Mouse (Mus musculus) natural killer cell, adult 2 months (primary cell): ENCODE measurements around the gene Pard3.

Experiments used
- DNase-seq, 2 experiments: peaks; one replicate each; pipeline ENCODE4 v3.0.0; 2022; ENCODE audit warnings: low spot score in 2 of 2

Gene Pard3

DNA sequence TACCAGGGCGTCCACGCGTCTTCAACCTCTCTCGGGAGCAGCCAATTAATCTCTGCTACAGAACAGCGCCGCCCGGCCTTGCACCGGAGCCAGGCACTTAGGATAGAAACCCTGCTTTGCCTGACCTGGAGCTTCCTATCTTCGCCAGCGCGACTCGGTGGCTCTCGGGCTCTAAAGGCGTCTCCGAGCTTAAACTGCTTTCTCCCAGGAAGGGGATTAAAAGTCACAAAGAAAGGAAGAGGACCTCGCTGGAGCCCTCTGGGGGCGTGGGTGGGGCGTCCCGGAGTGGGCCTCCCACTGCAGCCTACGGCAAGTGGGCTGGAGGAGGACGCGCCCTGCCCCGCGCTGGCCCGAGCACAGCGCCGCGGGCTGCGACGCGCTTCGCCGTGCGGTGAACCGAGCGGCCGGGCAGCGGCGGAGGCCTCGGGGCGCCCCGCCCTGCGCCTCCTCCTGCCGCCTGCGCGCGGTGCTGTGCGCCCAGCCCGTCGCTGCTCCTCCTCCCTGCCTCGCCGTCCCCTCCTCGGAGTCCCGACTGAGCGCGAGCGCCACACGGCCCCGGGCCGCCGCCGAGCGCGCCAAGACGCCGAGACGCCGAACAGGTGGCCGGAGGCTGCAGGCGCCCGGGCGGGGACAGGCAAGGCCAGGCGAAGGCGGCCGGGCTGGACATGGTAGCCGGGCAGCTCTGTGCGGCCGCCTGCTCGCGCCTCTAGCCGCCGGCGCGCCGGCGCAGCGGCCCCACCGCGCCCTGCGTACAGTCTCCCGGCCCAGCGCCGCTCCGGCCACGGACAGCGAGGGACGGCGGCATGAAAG, at the start of gene Pard3:
Gene Pard3 (plus strand): TSS at position 343 of the 810 bp plus-strand sequence.
- DNase-seq, result no peak

GRCm38 (mm10) chr8:127021830-127022229, 41.9 kb upstream of the Pard3 start:
- DNase-seq, result no peak

DNA sequence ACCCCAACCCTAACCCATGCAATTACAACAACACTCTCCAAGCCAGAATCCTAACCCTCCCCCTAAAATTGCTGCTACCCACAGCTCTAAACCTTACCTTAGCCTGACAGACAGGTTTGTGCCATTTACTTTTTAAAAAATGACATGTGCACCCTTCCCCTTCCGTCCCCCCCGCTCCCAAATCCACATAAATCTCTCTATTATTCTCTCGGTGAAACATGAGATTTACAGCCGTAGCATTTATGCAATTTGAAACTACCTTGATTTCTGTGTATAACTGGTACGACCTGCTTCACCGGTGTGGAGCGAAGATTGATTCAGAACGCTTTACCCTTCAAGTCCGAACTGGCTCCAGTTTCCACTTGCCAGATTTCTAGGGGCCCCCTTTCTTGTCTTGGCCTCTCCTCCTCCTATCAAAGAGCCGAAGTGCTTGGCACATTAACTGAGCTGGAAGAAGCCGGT, 38.4 kb upstream of the Pard3 start:
- DNase-seq, result no peak

DNA sequence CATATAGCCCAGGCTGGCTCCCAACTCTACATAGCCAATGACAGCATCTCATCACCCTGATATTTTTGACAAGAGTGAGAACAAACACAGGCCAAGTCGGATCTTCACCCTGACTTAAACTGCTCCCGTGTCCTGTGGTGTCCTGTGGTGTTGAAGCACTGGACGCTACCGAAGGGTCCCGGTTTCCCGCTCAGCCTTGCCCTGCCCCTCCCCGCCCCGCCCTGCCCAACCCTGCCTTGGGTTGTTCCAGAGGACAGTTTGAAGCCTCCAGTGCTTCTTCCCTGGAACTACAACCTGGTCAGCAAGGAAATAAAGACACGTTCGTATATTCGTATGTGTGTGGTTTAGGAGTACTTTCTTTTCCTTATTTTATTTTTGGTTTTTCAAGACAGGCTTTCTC, 37.9 kb upstream of the Pard3 start:
- DNase-seq, result no peak

DNA sequence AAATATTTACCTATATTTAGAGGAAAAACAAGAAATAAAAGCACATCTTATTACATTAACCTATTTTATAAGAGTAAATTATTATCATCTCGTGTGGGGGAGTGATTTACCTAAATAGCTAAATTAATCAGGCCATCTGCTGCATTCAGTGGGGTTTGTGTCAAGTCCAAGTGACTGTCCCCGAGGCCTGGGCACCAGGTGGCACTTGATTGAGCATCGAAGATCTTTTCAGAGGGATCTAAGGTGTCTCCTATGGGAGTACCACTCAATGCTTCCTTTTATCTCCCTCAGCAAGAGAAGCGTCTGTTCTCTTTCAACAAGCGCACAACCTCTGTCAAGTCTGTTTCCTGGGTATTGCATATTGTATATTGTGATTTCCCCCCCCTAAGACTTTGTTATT, 32.2 kb upstream of the Pard3 start:
- no peak for DNase-seq

DNA sequence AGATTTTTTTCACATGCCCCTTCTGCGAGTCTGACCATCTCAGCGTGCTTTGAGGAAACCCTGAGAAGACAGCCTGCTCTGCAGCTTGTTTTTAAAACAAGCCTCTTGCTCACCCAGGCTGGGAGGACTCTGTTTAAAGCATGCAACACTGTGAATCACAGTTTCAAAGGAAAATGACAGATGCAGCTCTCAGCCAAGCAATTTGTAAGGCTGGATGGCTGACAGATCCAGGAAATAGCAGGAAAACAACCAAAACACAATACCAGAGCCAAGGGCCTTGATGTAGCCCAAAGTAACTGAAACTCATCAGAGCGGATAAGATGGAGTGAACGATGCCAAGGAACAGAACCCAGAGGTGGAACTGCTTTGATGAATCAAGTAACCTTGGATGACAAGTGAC, 24.8 kb upstream of the Pard3 start:
- no peak for DNase-seq

DNA sequence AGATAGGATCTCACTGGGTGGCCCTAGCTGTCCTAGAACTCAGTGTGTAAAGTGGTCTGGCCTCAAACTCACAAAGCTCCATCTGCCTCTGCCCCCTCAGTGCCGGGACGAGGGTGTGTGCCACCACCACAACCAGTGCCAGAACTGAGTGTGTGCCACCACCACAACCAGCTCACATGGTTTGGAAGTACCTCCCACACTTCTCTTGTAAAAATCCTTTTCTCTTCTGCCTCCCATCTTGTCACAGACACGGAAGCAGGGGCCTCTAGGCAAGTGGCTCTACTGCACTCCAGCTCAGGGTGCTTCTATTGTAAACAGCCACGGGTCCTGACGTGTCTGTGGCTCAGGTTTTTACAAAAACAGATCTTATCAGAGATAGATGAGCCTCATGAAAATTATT, 13.7 kb upstream of the Pard3 start:
- no peak for DNase-seq

- DNase-seq, result peak in 1 of 2 experiments; percentile 3
Observed at GRCm38 (mm10) chr8:127052132-127052531, 11.6 kb upstream of the Pard3 start.

DNA sequence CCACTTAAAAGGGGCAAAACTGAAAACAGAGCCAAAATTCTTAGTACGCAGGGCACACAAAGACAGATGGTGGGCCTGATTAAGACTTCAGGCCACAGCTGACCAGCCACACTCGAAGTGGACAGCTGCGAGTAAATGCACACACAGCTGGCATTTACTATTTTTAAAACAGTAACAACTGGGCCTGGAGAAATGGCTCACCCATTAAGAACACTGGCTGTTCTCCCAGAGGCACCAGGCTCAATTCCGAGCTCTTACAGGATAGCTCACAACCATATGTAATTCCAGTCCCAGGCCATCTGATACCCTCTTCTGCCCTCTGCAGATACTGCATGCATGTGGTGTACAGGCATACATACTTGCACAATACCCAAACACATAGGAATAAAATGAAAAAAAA, 8.6 kb upstream of the Pard3 start:
- DNase-seq, result no peak

- DNase-seq, result no peak
Observed at GRCm38 (mm10) chr8:127058759-127059158, 4.9 kb upstream of the Pard3 start.

DNA sequence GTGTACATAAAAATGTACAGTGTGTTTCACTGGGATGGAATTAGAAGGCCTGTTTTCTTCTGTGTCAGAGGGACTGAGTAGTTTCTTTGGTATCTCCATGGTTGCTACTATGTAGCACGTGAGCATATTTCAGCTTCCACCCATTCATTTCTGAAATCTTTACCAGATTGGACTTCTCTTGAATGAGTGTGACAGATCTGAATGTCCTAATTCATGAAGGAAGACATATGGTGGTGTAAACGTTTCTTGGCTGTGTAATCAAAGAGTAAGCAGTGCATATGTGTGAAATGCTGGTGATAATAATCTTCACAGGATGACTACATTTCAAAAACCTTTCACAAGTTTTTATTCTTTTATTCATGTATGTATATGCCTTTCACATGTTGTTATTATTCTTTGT, 3.9 kb upstream of the Pard3 start:
- DNase-seq, result no peak

- no peak for DNase-seq
Observed at GRCm38 (mm10) chr8:127064361-127065112, 844 bp downstream of the Pard3 start.

DNA sequence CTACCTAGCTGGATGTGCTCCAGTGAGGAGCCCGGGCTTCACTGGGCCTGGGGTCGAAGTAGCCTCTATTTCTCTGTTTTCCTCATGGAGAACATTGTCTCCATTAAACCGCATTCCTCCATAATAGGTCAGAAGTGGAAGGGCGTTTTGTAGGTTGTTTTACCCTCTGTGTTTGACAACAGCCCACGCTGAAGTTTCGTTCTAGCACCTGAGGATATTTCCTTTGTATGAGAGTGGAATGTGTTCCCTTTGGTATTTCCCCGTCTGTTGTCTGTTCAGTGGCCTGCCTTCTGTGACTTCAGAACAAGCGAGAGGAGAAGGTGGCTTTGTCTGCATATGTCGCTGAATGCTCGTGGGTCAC, 1.4 kb downstream of the Pard3 start:
- DNase-seq, result no peak

DNA sequence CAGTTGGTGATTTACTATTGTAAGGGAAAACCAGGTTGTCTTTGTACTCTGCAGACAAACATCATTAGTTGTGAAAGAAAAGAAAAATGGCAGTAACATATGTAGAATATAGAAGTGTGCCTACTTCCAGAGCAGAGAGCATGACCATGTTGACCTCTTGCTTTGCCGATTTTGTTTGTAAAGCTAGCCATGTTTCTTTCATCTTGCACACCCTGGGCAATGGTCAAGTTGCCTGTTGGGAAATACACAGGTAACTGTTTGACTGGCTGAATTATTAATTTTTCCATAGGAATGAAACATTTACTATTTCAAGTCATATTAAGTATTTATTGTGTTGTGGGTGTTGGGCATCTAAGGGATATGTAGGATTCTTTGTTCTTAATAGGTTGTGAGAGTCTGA, 2.1 kb downstream of the Pard3 start:
- DNase-seq, result no peak

GRCm38 (mm10) chr8:127066501-127066900, 2.8 kb downstream of the Pard3 start:
- DNase-seq, result no peak

GRCm38 (mm10) chr8:127068719-127069118, 5.0 kb downstream of the Pard3 start:
- DNase-seq, result no peak

- no peak for DNase-seq
Observed at GRCm38 (mm10) chr8:127070225-127070624, 6.5 kb downstream of the Pard3 start.

GRCm38 (mm10) chr8:127073052-127073618, 9.4 kb downstream of the Pard3 start:
- DNase-seq, result no peak

DNA sequence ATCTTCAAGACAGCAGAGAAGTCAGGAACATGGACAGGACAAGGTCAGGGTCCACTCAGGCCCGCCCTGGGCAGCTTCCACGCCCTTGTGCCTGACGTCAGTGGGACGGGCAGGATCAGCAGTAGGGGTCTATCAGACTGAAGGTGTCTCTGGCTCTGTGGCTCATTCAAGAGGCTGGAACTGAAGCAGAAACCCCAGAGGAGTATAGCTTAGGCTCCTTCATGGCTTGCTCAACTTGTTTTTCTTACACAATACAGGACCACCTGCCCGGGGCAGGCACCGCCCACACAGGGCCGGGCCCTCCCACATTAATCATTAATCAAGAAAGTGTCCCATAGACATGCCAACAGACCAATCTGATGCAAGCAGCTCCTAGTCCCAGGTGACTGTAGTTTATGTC, 12.8 kb downstream of the Pard3 start:
- no peak for DNase-seq

GRCm38 (mm10) chr8:127079244-127079805, 15.6 kb downstream of the Pard3 start:
- no peak for DNase-seq

- DNase-seq, result no peak
Observed at GRCm38 (mm10) chr8:127081297-127081696, 17.6 kb downstream of the Pard3 start.

DNA sequence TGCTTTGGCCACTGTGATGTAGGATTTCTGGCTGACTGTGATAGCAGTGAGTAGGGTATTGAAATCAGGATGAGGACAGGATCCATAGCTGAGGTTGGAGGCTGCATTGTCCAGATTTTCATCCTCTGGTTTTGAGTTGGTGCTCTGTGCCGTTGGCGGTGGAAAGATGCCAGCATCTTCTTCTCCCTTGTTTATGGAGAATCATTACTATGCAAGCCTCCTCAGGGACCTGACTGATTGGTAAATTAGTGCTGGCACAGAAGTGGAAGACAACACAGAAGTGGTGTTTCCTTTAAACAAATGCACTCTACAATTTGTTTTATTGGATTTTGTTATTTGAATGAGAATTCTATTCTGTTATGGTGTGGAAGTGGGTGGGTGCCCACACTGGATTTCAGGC, 18.8 kb downstream of the Pard3 start:
- DNase-seq, result no peak

DNA sequence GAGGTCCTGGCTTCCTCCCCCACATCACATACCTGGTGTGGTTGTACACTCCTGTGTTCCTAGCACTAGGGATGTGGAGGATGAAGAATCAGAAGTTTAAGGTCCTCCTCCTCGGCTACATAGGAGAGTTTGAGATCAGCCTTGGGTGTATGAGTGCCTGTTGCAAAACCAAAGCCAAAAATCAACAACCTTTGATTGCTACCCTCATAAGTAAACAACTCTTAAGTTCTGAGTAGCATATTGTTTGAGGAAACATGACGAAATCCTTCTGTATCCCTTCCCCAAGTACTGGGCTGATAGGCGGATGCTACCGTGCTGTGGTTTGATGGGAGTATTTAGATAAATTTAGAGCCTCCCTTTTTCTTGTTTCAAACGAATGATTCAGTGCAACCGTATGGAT, 20.9 kb downstream of the Pard3 start:
- no peak for DNase-seq
